Mouse (Mus musculus): ENCODE measurements around the gene Coro2b.

GRCm38 (mm10) chr9:62480149-62480548, 56.7 kb downstream of the Coro2b start:
- TF ChIP-seq CTCF (IDR thresholded peaks at IDR 0.05; ENCODE audit: low read depth): no peak
- no peak for TF ChIP-seq EP300 (IDR thresholded peaks at IDR 0.05; ENCODE audit: low read depth)

All from liver, embryonic 14.5 days (tissue).